Mouse (Mus musculus) stomach, postnatal 0 days (tissue): Measurements from ENCODE around the gene Rgs9bp.
"Not testable (repeated sequence)": the region's sequence is repeated elsewhere in the genome, so short reads cannot be mapped to it uniquely, and the experiment has no call there.

Source experiments
- CTCF ChIP-seq: IDR thresholded peaks from 2 replicates; pipeline ENCODE4 v1.5.1; 2016; ENCODE audit warnings: antibody characterized with exemption, low read depth, mild to moderate bottlenecking, moderate library complexity
- EP300 ChIP-seq: optimal IDR thresholded peaks from 2 replicates; pipeline ENCODE3; 2016; ENCODE audit warnings: antibody characterized with exemption

DNA sequence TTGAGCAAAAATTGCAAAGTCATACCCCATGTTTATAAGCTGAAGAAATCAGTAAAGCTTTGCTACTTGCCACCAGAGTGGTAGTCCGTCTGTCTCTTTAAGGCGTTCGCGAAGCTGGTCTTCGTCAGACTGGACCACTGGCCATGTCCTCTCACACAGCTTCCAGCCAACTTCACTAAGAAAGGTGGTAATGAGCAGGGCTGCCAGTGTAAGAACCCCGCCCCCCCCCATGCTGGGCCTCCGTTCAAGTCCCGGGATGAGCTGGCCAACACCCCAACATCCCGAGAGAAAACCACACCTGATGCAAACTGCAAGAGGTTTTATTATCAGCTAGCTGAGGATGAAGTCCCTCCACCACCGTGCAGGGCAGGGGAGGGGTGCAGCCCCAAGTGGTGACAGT lies 20.5 kb downstream of the Rgs9bp start:
- TF ChIP-seq EP300, CTCF: not testable (repeated sequence)
